Mouse (Mus musculus) MEL (cell line): ENCODE data around the gene Alkbh4. TPM values are rescaled to one million over a fixed set of nuclear protein-coding genes. Genes with fewer than 3 reads are reported as not detected.

Experiments used
- DNase-seq: peaks from one replicate; pipeline ENCODE4 v3.0.0; 2011; ENCODE audit warnings: low read depth, low spot score
- H3K27ac ChIP-seq: 2 replicates; pipeline ENCODE4 v1.5.1; 2012; ENCODE audit warnings: low read depth, mild to moderate bottlenecking, control low read depth, low read length, moderate library complexity; ENCODE audit not compliant: control insufficient read depth
- H3K27me3 ChIP-seq, 2 experiments: fragments of 150-350 bp in 1 of 2; sonication (generic) in 1 of 2; 2 replicates each; pipeline ENCODE4 v1.6.1; 2012; ENCODE audit warnings: low read length in 2 of 2, mild to moderate bottlenecking in 2 of 2, improper control_type of control experiment in 1 of 2, moderate library complexity in 1 of 2; ENCODE audit not compliant: insufficient read depth in 2 of 2, control insufficient read depth in 1 of 2
- H3K36me3 ChIP-seq, 2 experiments: 2 replicates each; pipeline ENCODE4 v1.6.1; 2012 to 2014; ENCODE audit warnings: low read length in 2 of 2, improper control_type of control experiment in 1 of 2, inconsistent platforms in 1 of 2, mild to moderate bottlenecking in 1 of 2; ENCODE audit not compliant: insufficient read depth in 2 of 2, control insufficient read depth in 1 of 2
- H3K4me1 ChIP-seq, 2 experiments: fragments of 150-350 bp in 1 of 2; sonication (generic) in 1 of 2; 2 replicates each; pipeline ENCODE4 v1.6.1; 2012; ENCODE audit warnings: low read length in 2 of 2, improper control_type of control experiment in 1 of 2, mild to moderate bottlenecking in 1 of 2; ENCODE audit not compliant: insufficient read depth in 2 of 2, control insufficient read depth in 1 of 2
- H3K4me3 ChIP-seq, 2 experiments: fragments of 150-350 bp in 1 of 2; sonication (generic) in 1 of 2; 2 replicates each; pipeline ENCODE4 v1.5.1; 2012; ENCODE audit warnings: low read depth in 2 of 2, low read length in 2 of 2, mild to moderate bottlenecking in 2 of 2, moderate library complexity in 2 of 2, control low read depth in 1 of 2, improper control_type of control experiment in 1 of 2; ENCODE audit not compliant: control insufficient read depth in 1 of 2, insufficient read depth in 1 of 2
- H3K79me2 ChIP-seq: 2 replicates; pipeline ENCODE4 v1.6.1; 2012; ENCODE audit warnings: mild to moderate bottlenecking, low read length, moderate library complexity; ENCODE audit not compliant: control insufficient read depth, poor library complexity, insufficient read depth
- H3K9ac ChIP-seq: 2 replicates; pipeline ENCODE4 v1.6.1; 2012; ENCODE audit warnings: low read depth, mild to moderate bottlenecking, control low read depth, low read length, moderate library complexity; ENCODE audit not compliant: control insufficient read depth, poor library complexity, severe bottlenecking
- H3K9me3 ChIP-seq: fragments of 150-350 bp; sonication (generic); replicated peaks from 2 replicates; pipeline ENCODE4 v1.6.1; 2012; ENCODE audit warnings: mild to moderate bottlenecking, low read length, improper control_type of control experiment, moderate library complexity; ENCODE audit not compliant: insufficient read depth
- BHLHE40 ChIP-seq: IDR thresholded peaks from 2 replicates; pipeline ENCODE4 v1.6.1; 2012; ENCODE audit warnings: low read depth, mild to moderate bottlenecking, inconsistent platforms, low read length, improper control_type of control experiment, borderline replicate concordance
- ELF1 ChIP-seq: IDR thresholded peaks from 2 replicates; pipeline ENCODE4 v1.6.1; 2014; ENCODE audit warnings: low read depth, mild to moderate bottlenecking, inconsistent platforms, low read length, improper control_type of control experiment, moderate library complexity
- EP300 ChIP-seq, 2 experiments: IDR thresholded peaks; 2 replicates each; pipeline ENCODE4 v1.6.1; 2011; ENCODE audit warnings: improper control_type of control experiment in 2 of 2, low read length in 2 of 2, low read depth in 1 of 2, mild to moderate bottlenecking in 1 of 2
- ETS1 ChIP-seq: IDR thresholded peaks from 2 replicates; pipeline ENCODE4 v1.6.1; 2012; ENCODE audit warnings: low read depth, mild to moderate bottlenecking, inconsistent platforms, low read length, improper control_type of control experiment, moderate library complexity
- GABPA ChIP-seq: IDR thresholded peaks from 2 replicates; pipeline ENCODE4 v1.6.1; 2012; ENCODE audit warnings: low read depth, mild to moderate bottlenecking, inconsistent platforms, low read length, improper control_type of control experiment, moderate library complexity
- JUND ChIP-seq: IDR thresholded peaks from 2 replicates; pipeline ENCODE4 v1.6.1; 2011; ENCODE audit warnings: low read depth, mild to moderate bottlenecking, improper control_type of control experiment, low read length
- MAX ChIP-seq: IDR thresholded peaks from 2 replicates; pipeline ENCODE4 v1.6.1; 2011; ENCODE audit warnings: low read length, improper control_type of control experiment
- MEF2A ChIP-seq: IDR thresholded peaks from 2 replicates; pipeline ENCODE4 v1.6.1; 2014; ENCODE audit warnings: low read depth, mild to moderate bottlenecking, inconsistent platforms, low read length, improper control_type of control experiment; ENCODE audit not compliant: poor library complexity, insufficient replicate concordance, severe bottlenecking; ENCODE audit errors: extremely low read depth
- MXI1 ChIP-seq: IDR thresholded peaks from 2 replicates; pipeline ENCODE4 v1.6.1; 2011; ENCODE audit warnings: mild to moderate bottlenecking, low read depth, low read length, improper control_type of control experiment
- MYC ChIP-seq: IDR thresholded peaks from 2 replicates; pipeline ENCODE4 v1.6.1; 2011; ENCODE audit warnings: low read depth, mild to moderate bottlenecking, low read length, improper control_type of control experiment, moderate library complexity
- POLR2AphosphoS2 ChIP-seq: IDR thresholded peaks from 2 replicates; pipeline ENCODE4 v1.6.1; 2011; ENCODE audit warnings: low read length, improper control_type of control experiment
- RCOR1 ChIP-seq: IDR thresholded peaks from 2 replicates; pipeline ENCODE4 v1.6.1; 2012; ENCODE audit warnings: low read depth, mild to moderate bottlenecking, inconsistent platforms, low read length, improper control_type of control experiment
- TAL1 ChIP-seq: IDR thresholded peaks from 2 replicates; pipeline ENCODE4 v1.6.1; 2012; ENCODE audit warnings: mild to moderate bottlenecking, inconsistent platforms, low read length, moderate library complexity, mixed read lengths
- TCF12 ChIP-seq: IDR thresholded peaks from 2 replicates; pipeline ENCODE4 v1.6.1; 2014; ENCODE audit warnings: low read depth, mild to moderate bottlenecking, inconsistent platforms, low read length, improper control_type of control experiment, moderate library complexity
- USF1 ChIP-seq: IDR thresholded peaks from 2 replicates; pipeline ENCODE4 v1.6.1; 2014; ENCODE audit warnings: low read depth, mild to moderate bottlenecking, inconsistent platforms, low read length, improper control_type of control experiment, moderate library complexity
- ZMIZ1 ChIP-seq: IDR thresholded peaks from 2 replicates; pipeline ENCODE4 v1.6.1; 2012; ENCODE audit warnings: low read depth, mild to moderate bottlenecking, inconsistent platforms, low read length, improper control_type of control experiment, moderate library complexity
- ZNF384 ChIP-seq: IDR thresholded peaks from 2 replicates; pipeline ENCODE4 v1.6.1; 2012; ENCODE audit warnings: low read depth, mild to moderate bottlenecking, inconsistent platforms, low read length, improper control_type of control experiment
- polyA plus RNA-seq, 2 experiments: library from polyadenylated mRNA; stranded (reverse) in 1 of 2; unstranded in 1 of 2; fragments of >175 nt in 1 of 2; fragments of >200 nt in 1 of 2; gene quantifications; 2 replicates each; pipeline versions ENCODE4 v1.2.1 to v1.2.4; 2012; ENCODE audit warnings: low replicate concordance in 2 of 2, low read depth in 1 of 2; ENCODE audit not compliant: insufficient read length in 2 of 2, insufficient read depth in 1 of 2, missing spikeins in 1 of 2
- total RNA-seq: library from RNA; depleted of rRNA; stranded (reverse); fragments of 300-350 nt; gene quantifications from 2 replicates; pipeline ENCODE4 v1.2.3, GENCODE M21; 2012

The Alkbh4 gene
- total and polyA plus RNA-seq, 3 experiments = 23.2 to 24.2 TPM; not detected in 1

DNA sequence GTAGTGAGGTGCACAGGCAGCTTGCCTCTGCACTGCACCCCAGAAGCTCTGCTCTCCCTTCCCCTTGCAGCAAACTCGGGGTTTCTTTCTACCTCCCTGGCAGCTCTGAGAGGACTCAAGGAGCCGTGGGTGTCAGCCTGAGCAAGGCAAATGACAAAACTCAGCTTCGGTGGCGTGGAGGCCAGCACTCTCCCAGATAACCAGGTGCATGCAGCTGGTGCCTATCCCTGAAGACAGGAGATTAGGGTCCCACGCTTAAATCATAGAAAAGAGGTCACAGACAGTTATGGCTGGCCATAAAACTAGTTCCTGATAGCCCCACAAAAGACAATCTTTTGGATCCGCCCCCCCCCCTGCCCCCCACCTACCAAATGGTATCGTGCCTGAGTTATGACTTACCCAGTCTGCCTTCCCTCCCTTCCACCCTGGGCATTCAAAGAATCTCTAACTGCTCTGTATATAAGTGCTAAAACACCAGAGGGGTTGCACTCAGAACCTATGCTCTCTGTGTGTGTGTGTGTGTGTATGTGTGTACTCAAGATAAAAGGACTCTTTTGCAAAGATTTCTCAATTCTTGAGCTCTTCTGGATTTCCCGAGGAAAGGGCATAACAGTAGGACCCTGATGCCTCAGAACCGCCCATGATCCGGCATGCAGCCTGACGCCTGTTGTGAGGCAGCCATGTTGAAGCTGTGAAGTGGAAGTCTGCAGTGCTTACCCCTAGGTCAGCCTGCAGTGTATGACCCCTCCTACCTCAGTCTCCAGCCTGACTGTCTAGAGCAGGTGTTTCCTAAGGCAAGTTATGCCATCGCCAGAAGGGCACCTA lies 8.9 kb downstream of the Alkbh4 start:
- H3K27me3 ChIP-seq = no peaks in the 10 kb centered on the region
- H3K36me3 ChIP-seq = peaks cover 2 to 21% of the 10 kb centered on the region in 2 experiments; a peak in 3 of 4 replicates
- DNase-seq = peak; percentile 64
- H3K4me1 ChIP-seq = peaks cover 20 to 39% of the 10 kb centered on the region in 2 experiments
- no peaks in the 10 kb centered on the region for H3K79me2 ChIP-seq
- peak overlapping the region; percentile 37 for H3K9ac ChIP-seq
- peak overlapping the region; percentile 40 for H3K27ac ChIP-seq
- no peak for TF ChIP-seq ELF1
- no peak for TF ChIP-seq MXI1
- TF ChIP-seq MEF2A = no peak
- TF ChIP-seq EP300 (IDR thresholded peaks at IDR 0.05; ENCODE audit: low read depth in 1 of 2, low read length in 2 of 2) = peak in 1 of 2 experiments; percentile 73; a peak in 2 of 4 replicates
- TF ChIP-seq BHLHE40 = no peak
- TF ChIP-seq ZMIZ1 = no peak
- TF ChIP-seq TAL1 = peak; percentile 72
- TF ChIP-seq RCOR1 = peak; percentile 44; the same call in 1 of the 2 replicates
- peak; percentile 65 for TF ChIP-seq ETS1
- peak; percentile 77 for TF ChIP-seq TCF12
- no peak overlapping the region for H3K4me3 ChIP-seq
- H3K9me3 ChIP-seq = no peaks in the 10 kb centered on the region

DNA sequence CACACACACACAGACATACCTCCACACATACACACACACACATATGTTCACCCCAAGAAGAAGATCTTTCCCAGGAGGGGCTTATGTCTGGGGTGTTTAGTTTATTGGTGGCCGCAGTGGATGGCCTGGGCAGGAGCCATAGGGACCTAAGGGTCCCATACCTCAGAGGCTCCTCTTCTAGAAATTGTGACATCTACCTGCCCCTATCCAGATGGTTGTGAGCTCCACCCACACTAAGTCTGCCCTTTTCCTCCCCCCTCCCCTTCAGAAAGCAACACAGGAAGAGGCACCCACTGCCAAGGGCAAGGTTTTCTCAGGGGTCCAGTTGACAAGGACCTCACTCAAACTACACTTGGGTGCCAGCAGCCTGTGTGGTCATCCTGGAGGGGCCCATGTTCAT lies 11.0 kb downstream of the Alkbh4 start:
- Histone ChIP-seq H3K79me2 (no peaks in the 10 kb centered on the region), H3K9me3 (no peaks in the 10 kb centered on the region), H3K27me3 (no peaks in the 10 kb centered on the region), H3K4me1 (peaks cover 20 to 40% of the 10 kb centered on the region in 2 experiments), H3K27ac (no peak overlapping the region), H3K36me3 (peaks cover 0 to 22% of the 10 kb centered on the region in 2 experiments; a peak in 3 of 4 replicates), H3K9ac (no peak overlapping the region), H3K4me3 (no peak overlapping the region)
- DNase-seq = no peak
- no peak for TF ChIP-seq MAX
- no peak for TF ChIP-seq JUND
- TF ChIP-seq TCF12 = no peak
- TF ChIP-seq POLR2AphosphoS2 = no peak
- TF ChIP-seq GABPA = no peak
- TF ChIP-seq USF1 = no peak
- no peak for TF ChIP-seq ELF1
- TF ChIP-seq ETS1 = no peak
- TF ChIP-seq RCOR1 = no peak
- no peak for TF ChIP-seq MYC
- TF ChIP-seq ZNF384 = no peak
